Mouse (Mus musculus) gonadal fat pad, adult 2 months (tissue): Measurements from ENCODE around the gene Churc1. TPM values are rescaled to one million over a fixed set of nuclear protein-coding genes. Genes with fewer than 3 reads are reported as not detected.

Source experiments
- DNase-seq: peaks from one replicate; pipeline ENCODE4 v3.0.0-alpha.2; 2012; ENCODE audit warnings: low read depth
- polyA plus RNA-seq: library from polyadenylated mRNA; depleted of rRNA; stranded (reverse); fragments of >200 nt; gene quantifications from 2 replicates; pipeline ENCODE4 v1.2.3, GENCODE M21; 2012

Churc1 gene
- polyA plus RNA-seq, 1 experiment = 78.5 TPM

- no peak for DNase-seq
Observed at GRCm38 (mm10) chr12:76795350-76795749, 30.0 kb downstream of the Churc1 start, which contains the start of gene Gpx2. TSS of gene Gpx2 (minus strand) at chr12:76795554.

- DNase-seq = no peak
Observed at GRCm38 (mm10) chr12:76796938-76797539, 31.7 kb downstream of the Churc1 start.

DNA sequence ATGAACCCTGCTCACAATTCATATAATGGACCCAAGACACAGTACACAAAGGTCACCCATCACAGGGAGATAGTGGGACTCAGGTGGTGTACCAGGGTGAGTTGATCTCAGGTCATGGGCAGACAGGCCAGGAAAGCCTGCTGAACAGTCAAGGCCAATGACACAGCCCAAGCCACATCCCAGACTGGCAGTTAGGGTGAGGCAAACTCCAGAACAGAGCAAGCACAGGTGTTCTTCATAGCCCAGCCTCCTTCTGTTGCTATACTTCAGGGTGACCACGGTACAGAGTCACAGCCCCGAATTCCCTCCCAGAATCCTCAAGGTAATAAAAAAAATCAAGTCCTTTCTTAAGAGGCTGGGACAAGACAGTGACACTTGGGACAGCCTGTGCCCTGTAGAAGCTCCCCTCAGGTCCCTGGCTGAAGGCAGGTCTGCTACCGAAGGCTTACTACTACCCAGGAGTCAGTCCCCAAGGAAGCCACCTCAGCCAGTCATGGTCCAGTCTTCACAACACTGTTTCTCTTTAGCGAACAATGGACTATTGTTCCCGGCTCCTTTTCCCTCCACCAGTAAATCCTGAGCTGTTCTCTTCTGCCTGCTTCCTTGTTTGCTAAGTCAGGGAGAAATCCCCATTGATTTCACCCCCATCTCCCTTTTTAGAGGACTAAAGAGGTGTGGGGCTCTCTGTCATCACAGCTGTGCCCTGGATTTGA, 32.8 kb downstream of the Churc1 start:
- no peak for DNase-seq

- DNase-seq = no peak
Observed at GRCm38 (mm10) chr12:76803028-76803427, 37.7 kb downstream of the Churc1 start.

DNA sequence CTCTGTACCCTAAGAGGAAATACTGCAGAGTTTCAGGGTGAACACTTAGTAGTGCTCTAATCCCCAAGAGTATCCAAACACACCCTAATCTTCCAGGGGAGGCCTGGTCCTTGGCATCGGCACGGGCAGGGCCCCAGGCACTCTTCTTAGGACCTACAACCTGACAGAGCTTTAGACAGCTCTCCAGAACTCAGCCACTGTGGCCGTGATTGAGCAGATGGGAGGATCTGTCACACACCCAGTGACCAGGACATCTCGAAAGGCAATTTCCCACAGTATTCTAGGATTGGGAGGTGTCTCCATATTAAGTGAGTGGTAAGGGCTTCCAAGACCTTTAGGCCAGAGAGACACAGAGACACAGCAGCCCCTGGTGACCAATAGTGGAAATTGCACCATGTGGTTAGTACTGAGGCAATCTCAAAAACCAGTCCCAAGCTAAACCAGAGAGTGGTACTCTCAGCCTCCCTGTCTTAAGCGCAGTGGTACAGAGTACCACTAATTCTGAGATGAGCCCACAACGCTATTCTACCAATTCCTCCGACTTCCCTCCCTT, 38.4 kb downstream of the Churc1 start:
- no peak for DNase-seq

DNA sequence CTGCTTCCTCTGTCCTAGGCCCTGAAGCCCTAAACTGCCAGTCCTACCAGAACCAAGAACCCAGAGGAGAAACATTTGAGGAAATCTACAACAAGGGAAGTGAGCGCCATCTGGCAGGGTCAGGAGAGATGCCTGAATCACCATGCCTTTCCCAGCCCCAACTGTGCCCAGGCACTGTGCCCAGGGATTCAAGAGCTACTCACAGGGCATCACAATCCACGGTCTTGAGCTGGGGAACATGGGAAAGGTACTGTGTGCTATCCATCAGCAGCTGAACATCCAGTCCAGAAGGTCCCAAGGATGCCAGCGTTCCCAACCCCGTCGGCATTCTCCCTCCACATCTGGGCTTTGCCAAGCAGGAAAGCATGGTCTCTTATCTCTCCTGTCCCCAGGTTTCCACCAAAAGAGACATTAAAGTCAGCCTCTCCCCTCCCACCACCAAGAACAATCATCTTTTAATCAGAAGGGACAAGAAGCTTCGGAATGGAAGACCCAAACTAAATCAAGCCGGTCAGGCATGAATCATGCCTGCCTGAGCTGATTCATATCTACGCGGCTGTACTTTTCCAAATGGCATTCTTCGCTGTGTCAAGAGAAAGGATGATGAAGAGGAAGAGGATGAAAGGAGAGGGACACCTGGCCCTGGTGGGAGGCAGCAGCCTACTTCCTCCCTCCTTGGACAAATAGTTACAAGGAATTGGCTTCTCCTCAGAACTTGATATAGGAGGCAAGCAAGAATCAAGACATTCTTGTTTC, 39.9 kb downstream of the Churc1 start:
- DNase-seq = no peak

DNA sequence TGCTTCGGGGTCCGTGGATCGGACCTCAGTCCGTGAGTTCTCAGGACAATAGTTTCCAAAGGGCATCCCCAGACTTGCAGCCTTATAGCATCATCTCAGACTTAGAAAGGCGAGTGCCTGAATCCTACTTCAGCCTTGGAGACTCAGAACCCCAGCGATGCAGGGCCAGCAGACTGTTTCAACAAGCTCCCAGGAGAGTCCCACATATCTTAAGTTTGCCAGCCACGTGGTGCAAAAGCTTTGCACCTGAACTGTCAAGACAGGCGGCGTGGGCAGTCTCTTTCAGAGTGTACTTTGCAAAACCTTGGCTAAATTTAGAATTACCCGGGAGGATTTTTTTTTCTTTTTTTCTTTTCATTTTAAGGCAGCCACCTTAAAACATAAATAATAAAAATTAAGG, 42.5 kb downstream of the Churc1 start:
- no peak for DNase-seq

- no peak for DNase-seq
Observed at GRCm38 (mm10) chr12:76810491-76810890, 45.2 kb downstream of the Churc1 start.

DNA sequence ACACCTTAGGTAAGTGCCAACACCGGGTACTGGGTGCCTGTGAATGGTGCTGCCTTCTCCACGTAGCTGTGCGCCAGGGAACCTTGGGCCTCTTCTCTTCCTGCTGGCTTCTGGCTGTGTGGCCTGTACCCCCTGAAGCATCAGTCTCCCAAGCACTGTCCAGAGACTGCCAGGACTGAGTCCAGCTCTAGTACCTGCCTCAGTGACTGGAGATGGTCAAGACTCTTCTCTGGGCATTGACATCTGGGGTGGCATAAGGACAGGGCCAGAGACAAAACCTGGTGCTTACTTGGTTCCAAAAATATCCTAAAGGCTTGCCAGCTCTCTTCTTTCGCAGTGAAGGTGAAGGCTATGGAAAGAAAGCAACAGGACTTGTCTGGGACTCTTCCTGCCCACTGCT, 45.7 kb downstream of the Churc1 start:
- no peak for DNase-seq

GRCm38 (mm10) chr12:76813543-76813942, 48.2 kb downstream of the Churc1 start:
- DNase-seq = no peak

GRCm38 (mm10) chr12:76814120-76814519, 48.8 kb downstream of the Churc1 start:
- DNase-seq = no peak

GRCm38 (mm10) chr12:76816720-76817119, 51.4 kb downstream of the Churc1 start:
- DNase-seq = no peak

- no peak for DNase-seq
Observed at GRCm38 (mm10) chr12:76817176-76817575, 51.8 kb downstream of the Churc1 start.

DNA sequence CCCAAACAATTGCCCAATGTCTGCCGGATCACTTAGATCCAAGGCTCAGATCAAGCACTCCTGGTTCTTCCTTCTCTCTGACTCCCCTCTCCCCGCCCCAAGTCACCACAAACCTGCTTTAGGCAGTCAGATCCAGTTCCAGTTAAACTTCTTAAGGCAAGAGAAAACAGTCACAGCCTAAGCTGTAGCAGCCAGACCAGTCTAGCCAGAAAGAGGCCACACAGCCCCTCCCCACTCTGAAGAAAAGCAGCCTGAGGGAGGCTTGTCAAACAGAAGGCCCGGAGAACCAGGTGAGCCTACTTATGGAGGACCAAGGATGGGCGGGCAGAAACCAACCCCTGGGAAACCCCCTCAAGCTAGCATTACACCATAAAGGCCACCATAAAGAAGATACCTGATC, 52.8 kb downstream of the Churc1 start:
- DNase-seq = peak; percentile 89

DNA sequence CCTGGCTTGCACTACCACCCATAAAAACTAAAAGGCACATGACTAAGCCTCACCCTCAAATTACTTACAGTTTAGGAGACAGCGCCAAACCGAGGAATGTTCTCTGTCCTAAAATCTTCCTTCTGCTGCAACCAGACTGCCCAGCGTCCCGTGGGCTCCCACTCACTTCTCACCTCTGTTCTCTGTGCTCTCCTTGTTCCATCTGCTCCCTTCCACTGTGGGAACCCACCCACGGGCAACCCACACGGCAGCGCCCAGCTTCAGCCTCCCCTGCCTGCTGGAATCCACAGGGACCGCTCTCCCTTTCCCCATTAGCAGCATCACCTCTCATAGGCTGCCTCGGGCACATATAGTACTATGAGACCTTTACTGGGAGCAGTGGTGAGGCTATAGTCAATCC, 53.6 kb downstream of the Churc1 start:
- no peak for DNase-seq

DNA sequence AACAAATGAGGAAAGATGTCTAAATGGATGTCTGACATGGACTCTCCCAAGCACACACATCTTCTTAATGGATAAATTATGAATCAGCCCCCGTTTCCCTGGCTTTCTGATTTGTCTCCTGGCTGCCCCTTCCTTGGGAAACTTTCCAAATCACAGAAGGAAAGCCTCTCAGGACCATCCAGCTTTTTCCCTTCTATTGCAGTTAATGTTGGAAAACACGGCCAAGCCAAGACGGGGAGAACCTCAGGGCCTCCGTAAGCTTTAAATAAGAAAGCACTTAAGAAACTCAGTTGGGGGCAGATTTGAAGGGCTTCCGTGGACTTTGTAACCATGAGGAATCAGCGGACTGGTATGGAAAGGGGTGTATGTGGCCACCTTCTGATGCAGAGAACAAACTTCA, 54.5 kb downstream of the Churc1 start:
- DNase-seq = no peak

DNA sequence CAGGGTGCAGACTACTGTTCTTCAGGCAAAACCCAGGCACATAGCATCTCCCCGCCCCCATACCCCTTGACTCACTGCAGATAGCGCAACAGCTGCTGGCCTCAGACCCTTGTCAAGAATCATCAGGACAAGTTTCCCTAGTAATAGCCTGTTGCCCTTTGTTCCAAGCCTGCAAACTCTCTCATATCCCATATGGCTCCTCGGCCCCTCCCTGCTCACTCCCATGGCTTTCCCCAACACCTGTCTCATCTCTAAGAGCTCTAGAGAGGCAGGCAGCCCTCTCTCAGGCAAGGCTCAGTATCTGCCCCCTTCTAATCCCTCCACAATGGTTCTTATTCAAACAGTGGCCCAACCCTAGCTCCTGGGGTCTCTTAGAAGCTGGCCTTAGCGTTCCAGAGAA, 55.3 kb downstream of the Churc1 start:
- no peak for DNase-seq

GRCm38 (mm10) chr12:76822002-76822650, 56.8 kb downstream of the Churc1 start:
- DNase-seq = no peak

- DNase-seq = no peak
Observed at GRCm38 (mm10) chr12:76822651-76823041, 57.3 kb downstream of the Churc1 start, which contains the start of gene Rab15. TSS of gene Rab15 (minus strand) at chr12:76822908.

DNA sequence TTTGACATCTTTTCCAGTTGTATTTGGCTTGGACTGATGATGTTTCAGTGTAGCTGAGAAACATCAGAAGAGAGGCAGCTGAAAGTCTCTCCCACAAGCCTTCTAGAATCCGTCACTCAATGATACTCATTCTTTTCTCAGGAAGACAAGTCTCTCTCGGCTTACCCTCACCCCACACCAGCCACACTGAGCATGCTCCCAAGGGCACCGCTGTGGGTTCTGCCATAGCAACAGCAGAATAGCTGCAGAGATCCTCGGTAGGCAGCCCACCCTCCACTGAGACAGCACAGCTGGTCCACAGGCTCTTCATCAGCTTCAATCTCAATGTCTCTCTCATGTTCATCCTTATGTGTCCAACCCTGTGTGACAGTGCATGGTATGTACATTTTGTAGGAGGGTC, 59.9 kb downstream of the Churc1 start:
- DNase-seq = no peak

DNA sequence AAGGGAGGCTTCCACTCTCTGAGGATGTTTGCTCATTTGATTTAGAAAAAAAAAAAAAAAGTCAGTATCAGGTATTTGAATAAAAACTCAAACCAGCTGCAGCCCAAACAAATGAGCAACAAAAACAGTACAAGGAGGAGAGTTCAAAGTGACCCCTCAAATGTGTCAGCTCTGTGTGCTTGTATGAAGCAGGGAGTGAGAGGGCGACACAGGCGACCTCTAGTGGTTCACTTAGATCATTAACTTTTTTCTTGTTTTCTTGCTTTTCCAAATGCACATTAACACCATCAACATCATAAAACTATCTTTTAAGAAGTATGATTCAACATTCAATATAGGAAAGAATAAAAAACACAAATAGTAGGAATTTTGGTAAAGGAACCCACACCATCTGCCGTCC, 67.4 kb downstream of the Churc1 start:
- no peak for DNase-seq
